Mouse (Mus musculus) heart, adult 2 months (tissue): ENCODE data around the gene Tomm40. TPM values are rescaled to one million over a fixed set of nuclear protein-coding genes. Genes with fewer than 3 reads are reported as not detected.
"Not testable (repeated sequence)": the region's sequence is repeated elsewhere in the genome, so short reads cannot be mapped to it uniquely, and the experiment has no call there.

Experiments
- DNase-seq, 2 experiments: peaks; one replicate each; pipeline ENCODE4 v3.0.0; 2021
- H3K27ac ChIP-seq: fragments of 200-600 bp; 2 replicates; pipeline ENCODE4 v1.8.1; 2022
- H3K27me3 ChIP-seq: fragments of 200-500 bp; 2 replicates; pipeline ENCODE4 v1.6.1; 2012; ENCODE audit warnings: mild to moderate bottlenecking, low read length, inconsistent platforms, mixed read lengths; ENCODE audit not compliant: control insufficient read depth, insufficient read depth
- H3K36me3 ChIP-seq: fragments of 200-500 bp; 2 replicates; pipeline ENCODE4 v1.6.1; 2012; ENCODE audit warnings: low read length, inconsistent platforms; ENCODE audit not compliant: control insufficient read depth, insufficient read depth
- H3K4me1 ChIP-seq: fragments of 200-500 bp; 2 replicates; pipeline ENCODE4 v1.6.1; 2011; ENCODE audit warnings: low read length; ENCODE audit not compliant: control insufficient read depth, insufficient read depth
- H3K4me3 ChIP-seq: fragments of 200-600 bp; 2 replicates; pipeline ENCODE4 v1.8.1; 2022
- H3K79me2 ChIP-seq: fragments of 200-500 bp; replicated peaks from 2 replicates; pipeline ENCODE4 v1.6.1; 2012; ENCODE audit warnings: mild to moderate bottlenecking, inconsistent platforms, low read length, moderate library complexity, mixed read lengths; ENCODE audit not compliant: control insufficient read depth, insufficient read depth
- H3K9ac ChIP-seq: fragments of 200-500 bp; 2 replicates; pipeline ENCODE4 v1.6.1; 2012; ENCODE audit warnings: low read depth, mild to moderate bottlenecking, control low read depth, inconsistent platforms, low read length, mixed read lengths
- CTCF ChIP-seq: fragments of 200-600 bp; IDR thresholded peaks from 2 replicates; pipeline ENCODE4 v1.8.1; 2022; ENCODE audit warnings: antibody characterized with exemption, mild to moderate bottlenecking, moderate library complexity
- EP300 ChIP-seq: fragments of 200-500 bp; IDR thresholded peaks from 2 replicates; pipeline ENCODE4 v1.6.1; 2011; ENCODE audit warnings: low read depth, low read length, control low read depth; ENCODE audit not compliant: insufficient read depth
- POLR2A ChIP-seq: fragments of 200-500 bp; IDR thresholded peaks from 2 replicates; pipeline ENCODE4 v1.6.1; 2011; ENCODE audit warnings: mild to moderate bottlenecking, low read depth, low read length, control low read depth; ENCODE audit not compliant: insufficient read depth
- WGBS: fragments of 180-500 bp; shearing (Covaris S2); methylation state at CpG from one replicate; pipeline ENCODE4 v1.1.7; 2018; 5-methylcytosine and 5-hydroxymethylcytosine counted together
- intact Hi-C: fragments of 180-260 bp; cut with DNase I; formaldehyde crosslinking; loops from one replicate; pipeline ENCODE4 v1.15.1; 2025
- polyA plus RNA-seq: library from polyadenylated mRNA; depleted of rRNA; stranded (reverse); fragments of >200 nt; gene quantifications from 2 replicates; pipeline ENCODE4 v1.2.3, GENCODE M21; 2012
- total RNA-seq, 2 experiments: library from RNA; stranded (reverse); gene quantifications; 2 replicates each; pipeline ENCODE4 v1.2.3; 2021

Tomm40 gene
- total and polyA plus RNA-seq, 3 experiments = 91.2 to 98.2 (median 92.7) TPM

GRCm38 (mm10) chr7:19691434-19691833 is 23.8 kb downstream of the Tomm40 start:
- H3K27ac ChIP-seq = no peak overlapping the region
- TF ChIP-seq CTCF (no peak), POLR2A (no peak), EP300 (no peak)
- H3K4me1 ChIP-seq = peaks cover 5% of the 10 kb centered on the region
- intact Hi-C loops = no loop called here
- no peak overlapping the region for H3K9ac ChIP-seq
- no peak for DNase-seq
- H3K27me3 ChIP-seq = no peaks in the 10 kb centered on the region
- no peaks in the 10 kb centered on the region for H3K79me2 ChIP-seq
- WGBS = 72% methylated on average over 6 of the region's 6 CpGs
- H3K4me3 ChIP-seq = no peak overlapping the region
- H3K36me3 ChIP-seq = no peaks in the 10 kb centered on the region

GRCm38 (mm10) chr7:19690845-19691244 is 24.4 kb downstream of the Tomm40 start:
- no peak for DNase-seq
- Histone ChIP-seq H3K4me3 (no peak overlapping the region), H3K79me2 (no peaks in the 10 kb centered on the region), H3K36me3 (no peaks in the 10 kb centered on the region), H3K27me3 (no peaks in the 10 kb centered on the region), H3K4me1 (peaks cover 5% of the 10 kb centered on the region), H3K9ac (no peak overlapping the region), H3K27ac (no peak overlapping the region)
- no peak for TF ChIP-seq EP300
- TF ChIP-seq CTCF = no peak
- no peak for TF ChIP-seq POLR2A
- 53% methylated on average over 4 of the region's 4 CpGs for WGBS
- intact Hi-C loops = no loop called here

- no peak overlapping the region for H3K27ac ChIP-seq
- H3K36me3 ChIP-seq = no peaks in the 10 kb centered on the region
- intact Hi-C loops = no loop called here
- no peaks in the 10 kb centered on the region; the same call in 1 of the 2 replicates for H3K4me1 ChIP-seq
- no peaks in the 10 kb centered on the region for H3K27me3 ChIP-seq
- 89% methylated on average over 2 of the region's 2 CpGs for WGBS
- TF ChIP-seq CTCF (no peak), POLR2A (no peak), EP300 (no peak)
- H3K79me2 ChIP-seq = no peaks in the 10 kb centered on the region
- no peak overlapping the region for H3K9ac ChIP-seq
- DNase-seq = no peak
- H3K4me3 ChIP-seq = no peak overlapping the region
These were observed 26.6 kb downstream of the Tomm40 start for GRCm38 (mm10) chr7:19688611-19689010.

GRCm38 (mm10) chr7:19688101-19688500 is 27.1 kb downstream of the Tomm40 start:
- no peaks in the 10 kb centered on the region for H3K27me3 ChIP-seq
- intact Hi-C loops = no loop called here
- WGBS = 92% methylated on average over 10 of the region's 10 CpGs
- no peak overlapping the region for H3K4me3 ChIP-seq
- TF ChIP-seq CTCF = no peak
- TF ChIP-seq POLR2A = no peak
- no peaks in the 10 kb centered on the region for H3K79me2 ChIP-seq
- no peaks in the 10 kb centered on the region for H3K36me3 ChIP-seq
- no peak overlapping the region for H3K27ac ChIP-seq
- H3K4me1 ChIP-seq = no peaks in the 10 kb centered on the region
- no peak overlapping the region for H3K9ac ChIP-seq
- DNase-seq = no peak

- H3K36me3 ChIP-seq, H3K27me3 ChIP-seq, intact Hi-C loops, H3K9ac ChIP-seq, H3K4me3 ChIP-seq, H3K4me1 ChIP-seq, H3K27ac ChIP-seq, H3K79me2 ChIP-seq, DNase-seq: not testable (repeated sequence)
- 47% methylated on average over 8 of the region's 8 CpGs for WGBS
These were observed 28.2 kb downstream of the Tomm40 start for GRCm38 (mm10) chr7:19686927-19687583.

- H3K36me3 ChIP-seq = no peaks in the 10 kb centered on the region
- H3K4me3 ChIP-seq = no peak overlapping the region
- TF ChIP-seq EP300 = no peak
- no peak for TF ChIP-seq CTCF
- TF ChIP-seq POLR2A = no peak
- H3K9ac ChIP-seq = no peak overlapping the region
- no peaks in the 10 kb centered on the region for H3K4me1 ChIP-seq
- H3K79me2 ChIP-seq = no peaks in the 10 kb centered on the region
- intact Hi-C loops = no loop called here
- 92% methylated on average over 6 of the region's 6 CpGs for WGBS
- no peak for DNase-seq
- H3K27me3 ChIP-seq = no peaks in the 10 kb centered on the region
- no peak overlapping the region for H3K27ac ChIP-seq
These were observed 28.7 kb downstream of the Tomm40 start for GRCm38 (mm10) chr7:19686521-19686920.
